Mouse (Mus musculus) ovary, adult 10 weeks (tissue): ENCODE results near the gene Ndel1. TPM values are rescaled to one million over a fixed set of nuclear protein-coding genes. Genes with fewer than 3 reads are reported as not detected.

Experiments
- polyA plus RNA-seq: library from polyadenylated mRNA; stranded (reverse); fragments of 350-450 nt; fragmentation: Illumina TruSeq; extraction: RNeasy Lipid Tissue Mini Kit (QIAGEN cat#74804); gene quantifications from one replicate; pipeline ENCODE4 v1.2.3, GENCODE M21; 2014

The Ndel1 gene
- 156 TPM for polyA plus RNA-seq

GRCm38 (mm10) chr11:68871748-68872147 is at the start of gene Ndel1:
Gene Ndel1 (minus strand): TSS chr11:68871858.

GRCm38 (mm10) chr11:68901351-68902046 is 29.8 kb upstream of the Ndel1 start, which contains the start of gene Rpl26:
Gene Rpl26 (plus strand): TSS chr11:68901583.

GRCm38 (mm10) chr11:68888253-68888652 is 16.6 kb upstream of the Ndel1 start, which contains the start of gene Rnf222:
Gene Rnf222 (plus strand): TSS chr11:68888553.

Other genes starting within 250 kb of the Ndel1 start
- gene Myh10, start 180.3 kb downstream of the Ndel1 start, polyA plus RNA-seq: 120 TPM
- not detected for gene Rnf222, start 16.7 kb upstream of the Ndel1 start, polyA plus RNA-seq
- 218 TPM for gene Rpl26, start 29.7 kb upstream of the Ndel1 start, polyA plus RNA-seq
- gene Odf4, start 55.2 kb upstream of the Ndel1 start, polyA plus RNA-seq: not detected
- 2.1 TPM for gene Arhgef15, start 85.6 kb upstream of the Ndel1 start, polyA plus RNA-seq
- 60.6 TPM for gene Slc25a35, start 96.3 kb upstream of the Ndel1 start, polyA plus RNA-seq
- gene Rangrf, start 103.3 kb upstream of the Ndel1 start, polyA plus RNA-seq: 5.8 TPM
- 12.1 TPM for gene Pfas, start 136.6 kb upstream of the Ndel1 start, polyA plus RNA-seq
- 12.8 TPM for gene Ctc1, start 144.1 kb upstream of the Ndel1 start, polyA plus RNA-seq
- gene Aurkb, start 173.8 kb upstream of the Ndel1 start, polyA plus RNA-seq: 9.7 TPM
- gene Borcs6, start 187.9 kb upstream of the Ndel1 start, polyA plus RNA-seq: 3.1 TPM
- gene Tmem107, start 198.9 kb upstream of the Ndel1 start, polyA plus RNA-seq: 6.7 TPM
- 63.5 TPM for gene Vamp2, start 216.6 kb upstream of the Ndel1 start, polyA plus RNA-seq
- gene Per1, start 223.4 kb upstream of the Ndel1 start, polyA plus RNA-seq: 0.29 TPM
- not detected for gene Hes7, start 248.5 kb upstream of the Ndel1 start, polyA plus RNA-seq